Mouse (Mus musculus): ENCODE data around the gene Paip2b. TPM values are rescaled to one million over a fixed set of nuclear protein-coding genes. Genes with fewer than 3 reads are reported as not detected.

Gene Paip2b
- total and polyA plus RNA-seq, 3 experiments, result 18.4 to 21.0 TPM; not detected in 1

GRCm38 (mm10) chr6:83774126-83774525 is 57.4 kb downstream of the Paip2b start:
- peak; percentile 19 for DNase-seq (ENCODE audit: low read depth, low spot score)

GRCm38 (mm10) chr6:83768485-83768884 is 63.1 kb downstream of the Paip2b start:
- Histone ChIP-seq H3K27me3 (ENCODE audit: control insufficient read depth in 1 of 2, insufficient read depth in 2 of 2, low read length in 2 of 2) (no peaks in the 10 kb centered on the region), H3K9me3 (replicated peaks; ENCODE audit: insufficient read depth, low read length) (no peaks in the 10 kb centered on the region), H3K9ac (ENCODE audit: control insufficient read depth, low read depth, low read length, poor library complexity, severe bottlenecking) (no peak overlapping the region), H3K36me3 (ENCODE audit: control insufficient read depth in 1 of 2, insufficient read depth in 2 of 2, low read length in 2 of 2) (0 out of 4 replicates have a peak, but pooled peaks cover 0 to 2% of the 10 kb centered on the region in 2 experiments), H3K4me1 (ENCODE audit: control insufficient read depth in 1 of 2, insufficient read depth in 2 of 2, low read length in 2 of 2) (no peaks in the 10 kb centered on the region), H3K79me2 (ENCODE audit: control insufficient read depth, insufficient read depth, low read length, poor library complexity) (peaks cover 1% of the 10 kb centered on the region), H3K27ac (ENCODE audit: control insufficient read depth, low read depth, low read length) (no peak overlapping the region), H3K4me3 (ENCODE audit: control insufficient read depth in 1 of 2, insufficient read depth in 1 of 2, low read depth in 2 of 2, low read length in 2 of 2) (no peak overlapping the region)
- no peak for TF ChIP-seq ZNF384 (IDR thresholded peaks at IDR 0.05; ENCODE audit: low read depth, low read length)
- TF ChIP-seq USF1 (IDR thresholded peaks at IDR 0.05; ENCODE audit: low read depth, low read length), result no peak
- TF ChIP-seq POLR2A (IDR thresholded peaks at IDR 0.05; ENCODE audit: control insufficient read depth in 1 of 2, insufficient read depth in 1 of 2, low read depth in 1 of 2, low read length in 2 of 2, poor library complexity in 1 of 2), result no peak
- TF ChIP-seq HCFC1 (IDR thresholded peaks at IDR 0.05; ENCODE audit: low read depth, low read length), result no peak
- TF ChIP-seq E2F4 (IDR thresholded peaks at IDR 0.05; ENCODE audit: borderline replicate concordance, low read depth, low read length), result no peak
- no peak for TF ChIP-seq JUND (IDR thresholded peaks at IDR 0.05; ENCODE audit: low read depth, low read length)
- TF ChIP-seq ZC3H11A (IDR thresholded peaks at IDR 0.05; ENCODE audit: low read depth, low read length), result no peak
- TF ChIP-seq BHLHE40 (IDR thresholded peaks at IDR 0.05; ENCODE audit: borderline replicate concordance, low read depth, low read length), result no peak
- no peak for TF ChIP-seq GATA1 (IDR thresholded peaks at IDR 0.05; ENCODE audit: low read depth, low read length)
- TF ChIP-seq KAT2A (conservative IDR thresholded peaks at IDR 0.05; ENCODE audit: low read depth, low read length), result no peak
- TF ChIP-seq MAX (IDR thresholded peaks at IDR 0.05; ENCODE audit: low read length), result no peak
- DNase-seq (ENCODE audit: low read depth, low spot score), result no peak

More at GRCm38 (mm10) chr6:83774126-83774525, 57.4 kb downstream of the Paip2b start:
- H3K27ac ChIP-seq (ENCODE audit: control insufficient read depth, low read depth, low read length), result no peak overlapping the region
- peaks cover 2 to 5% of the 10 kb centered on the region in 2 experiments; a peak in 2 of 4 replicates for H3K36me3 ChIP-seq (ENCODE audit: control insufficient read depth in 1 of 2, insufficient read depth in 2 of 2, low read length in 2 of 2)
- peak overlapping the region; percentile 98 for H3K9ac ChIP-seq (ENCODE audit: control insufficient read depth, low read depth, low read length, poor library complexity, severe bottlenecking)
- peaks cover 20% of the 10 kb centered on the region for H3K79me2 ChIP-seq (ENCODE audit: control insufficient read depth, insufficient read depth, low read length, poor library complexity)
- H3K4me3 ChIP-seq (ENCODE audit: control insufficient read depth in 1 of 2, insufficient read depth in 1 of 2, low read depth in 2 of 2, low read length in 2 of 2), result peak overlapping the region in 1 of 2 experiments; percentile 88; a peak in 3 of 4 replicates
- H3K9me3 ChIP-seq (replicated peaks; ENCODE audit: insufficient read depth, low read length), result no peaks in the 10 kb centered on the region
- no peaks in the 10 kb centered on the region for H3K27me3 ChIP-seq (ENCODE audit: control insufficient read depth in 1 of 2, insufficient read depth in 2 of 2, low read length in 2 of 2)
- no peak for TF ChIP-seq MAZ (IDR thresholded peaks at IDR 0.05; ENCODE audit: low read depth, low read length)
- TF ChIP-seq CHD1 (IDR thresholded peaks at IDR 0.05; ENCODE audit: low read depth, low read length), result no peak
- no peak for TF ChIP-seq POLR2AphosphoS5 (IDR thresholded peaks at IDR 0.05; ENCODE audit: borderline replicate concordance, low read depth, low read length)
- TF ChIP-seq RCOR1 (IDR thresholded peaks at IDR 0.05; ENCODE audit: low read depth, low read length), result no peak
- TF ChIP-seq NELFE (IDR thresholded peaks at IDR 0.05; ENCODE audit: low read depth, low read length), result no peak
- no peak for TF ChIP-seq ZMIZ1 (IDR thresholded peaks at IDR 0.05; ENCODE audit: low read depth, low read length)
- no peak for TF ChIP-seq CHD2 (IDR thresholded peaks at IDR 0.05; ENCODE audit: low read length)
- TF ChIP-seq TAL1 (IDR thresholded peaks at IDR 0.05; ENCODE audit: low read length), result no peak
- H3K4me1 ChIP-seq (ENCODE audit: control insufficient read depth in 1 of 2, insufficient read depth in 2 of 2, low read length in 2 of 2), result peaks cover 2 to 10% of the 10 kb centered on the region in 2 experiments; a peak in 2 of 4 replicates

Data from MEL (cell line).